Mouse (Mus musculus) testis, adult 10 weeks (tissue): Measurements from ENCODE around the gene Pld6. TPM values are rescaled to one million over a fixed set of nuclear protein-coding genes. Genes with fewer than 3 reads are reported as not detected.

Source experiments
- polyA plus RNA-seq: library from polyadenylated mRNA; stranded (reverse); fragments of 350-450 nt; fragmentation: Illumina TruSeq; extraction: RNeasy Lipid Tissue Mini Kit (QIAGEN cat#74804); gene quantifications from one replicate; pipeline ENCODE4 v1.2.3, GENCODE M21; 2014; ENCODE audit warnings: low read depth, low replicate concordance

Gene Pld6
- polyA plus RNA-seq: 13.5 TPM

GRCm38 (mm10) chr11:59787199-59787781 lies at the start of gene Pld6:
Pld6 (minus strand) TSS chr11:59787645.

GRCm38 (mm10) chr11:59809670-59810474 lies 22.4 kb upstream of the Pld6 start, which contains the start of gene Flcn:
Flcn (minus strand) TSS chr11:59810016.

Other genes with a start within 250 kb of the Pld6 start
- not detected for gene Nlrp3, start 246.1 kb downstream of the Pld6 start, polyA plus RNA-seq
- gene Olfr222, start 211.4 kb downstream of the Pld6 start, polyA plus RNA-seq: not detected
- gene Olfr223, start 194.4 kb downstream of the Pld6 start, polyA plus RNA-seq: not detected
- gene Mprip, start 126.3 kb downstream of the Pld6 start, polyA plus RNA-seq: 95.5 TPM
- 3.0 TPM for gene Flcn, start 22.4 kb upstream of the Pld6 start, polyA plus RNA-seq
- 13.8 TPM for gene Nt5m, start 51.8 kb upstream of the Pld6 start, polyA plus RNA-seq
- gene Cops3, start 52.2 kb upstream of the Pld6 start, polyA plus RNA-seq: 338 TPM
- gene Med9, start 160.6 kb upstream of the Pld6 start, polyA plus RNA-seq: 22.5 TPM
- gene Rasd1, start 177.3 kb upstream of the Pld6 start, polyA plus RNA-seq: 1.8 TPM